Mouse (Mus musculus): ENCODE results near the gene Arhgef2. TPM values are rescaled to one million over a fixed set of nuclear protein-coding genes. Genes with fewer than 3 reads are reported as not detected.

Gene Arhgef2
- polyA plus RNA-seq (2012; rRNA removed), result 119 TPM in 2 replicates

DNA sequence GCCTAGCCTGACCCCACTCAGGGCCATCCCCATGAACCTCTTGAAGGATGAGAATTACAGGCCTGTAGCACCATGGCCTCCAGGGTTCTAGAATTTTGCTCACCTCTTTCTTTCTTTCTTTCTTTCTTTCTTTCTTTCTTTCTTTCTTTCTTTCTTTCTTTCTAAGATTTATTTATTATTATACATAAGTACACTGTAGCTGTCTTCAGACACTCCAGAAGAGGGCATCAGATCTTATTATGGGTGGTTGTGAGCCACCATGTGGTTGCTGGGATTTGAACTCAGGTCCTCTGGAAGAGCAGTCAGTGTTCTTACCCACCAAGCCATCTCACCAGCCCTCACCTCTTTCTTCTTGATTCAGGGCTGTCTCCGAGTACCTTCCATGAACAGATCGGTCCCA lies at the start of gene Arhgef2:
Gene Arhgef2 (plus strand): TSS at position 301 of the 400 bp plus-strand sequence.

DNA sequence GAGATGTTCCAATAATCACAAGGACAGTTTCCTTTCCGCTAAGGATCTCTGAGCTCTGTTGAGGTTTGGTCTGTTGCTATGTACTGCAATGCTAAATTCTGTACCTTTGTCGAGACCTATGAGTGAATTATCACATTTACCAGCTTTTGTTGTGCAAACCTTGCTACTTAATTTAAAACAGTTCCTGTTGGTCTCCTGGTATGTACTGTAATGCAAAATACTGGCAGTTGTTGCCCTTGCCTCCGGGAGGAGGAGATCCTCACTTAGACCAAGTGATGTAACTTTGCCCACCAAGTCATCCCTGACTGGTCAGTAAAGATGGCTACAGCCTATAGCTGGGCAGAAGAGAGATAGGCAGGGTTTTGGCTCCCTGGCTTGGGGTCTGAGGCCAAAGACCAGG lies 30.2 kb upstream of the Arhgef2 start, which contains the start of gene Ssr2:
Gene Ssr2 (plus strand): TSS at position 337 of the 400 bp plus-strand sequence.

DNA sequence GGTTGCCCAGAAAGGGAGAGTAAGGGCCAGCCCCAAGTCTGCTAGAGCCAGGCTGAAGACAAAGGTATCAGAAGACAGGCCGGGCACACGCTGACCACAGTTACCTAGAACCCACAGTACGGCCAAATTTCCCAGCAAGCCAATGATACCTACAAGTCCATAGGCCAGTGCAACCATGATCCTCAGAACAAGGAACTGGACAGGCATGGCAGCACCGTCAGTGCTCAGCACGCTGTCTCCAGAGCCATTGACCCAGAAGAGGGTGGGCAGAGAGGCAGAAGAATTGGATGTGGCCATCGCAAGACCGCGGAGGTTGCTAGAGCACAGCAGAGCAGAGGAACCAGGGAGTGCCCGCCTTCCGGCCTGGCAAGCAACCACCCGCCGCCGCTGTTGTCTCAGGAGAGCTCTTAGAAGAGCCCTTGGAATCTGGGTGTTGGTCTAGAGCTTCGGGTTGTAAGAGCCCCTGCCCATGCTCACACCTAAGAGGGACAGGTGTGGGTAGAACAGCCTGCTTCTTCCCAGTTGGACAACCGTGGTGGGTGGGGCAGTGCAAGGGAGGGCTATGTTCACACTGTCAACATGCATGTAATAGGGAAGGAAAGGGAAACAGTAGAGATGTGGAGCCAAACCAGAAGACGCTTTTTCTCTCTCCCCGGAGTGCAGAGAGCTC lies 47.2 kb downstream of the Arhgef2 start, which contains the start of gene Rxfp4:
Gene Rxfp4 (minus strand): TSS at position 297 of the 670 bp plus-strand sequence.

DNA sequence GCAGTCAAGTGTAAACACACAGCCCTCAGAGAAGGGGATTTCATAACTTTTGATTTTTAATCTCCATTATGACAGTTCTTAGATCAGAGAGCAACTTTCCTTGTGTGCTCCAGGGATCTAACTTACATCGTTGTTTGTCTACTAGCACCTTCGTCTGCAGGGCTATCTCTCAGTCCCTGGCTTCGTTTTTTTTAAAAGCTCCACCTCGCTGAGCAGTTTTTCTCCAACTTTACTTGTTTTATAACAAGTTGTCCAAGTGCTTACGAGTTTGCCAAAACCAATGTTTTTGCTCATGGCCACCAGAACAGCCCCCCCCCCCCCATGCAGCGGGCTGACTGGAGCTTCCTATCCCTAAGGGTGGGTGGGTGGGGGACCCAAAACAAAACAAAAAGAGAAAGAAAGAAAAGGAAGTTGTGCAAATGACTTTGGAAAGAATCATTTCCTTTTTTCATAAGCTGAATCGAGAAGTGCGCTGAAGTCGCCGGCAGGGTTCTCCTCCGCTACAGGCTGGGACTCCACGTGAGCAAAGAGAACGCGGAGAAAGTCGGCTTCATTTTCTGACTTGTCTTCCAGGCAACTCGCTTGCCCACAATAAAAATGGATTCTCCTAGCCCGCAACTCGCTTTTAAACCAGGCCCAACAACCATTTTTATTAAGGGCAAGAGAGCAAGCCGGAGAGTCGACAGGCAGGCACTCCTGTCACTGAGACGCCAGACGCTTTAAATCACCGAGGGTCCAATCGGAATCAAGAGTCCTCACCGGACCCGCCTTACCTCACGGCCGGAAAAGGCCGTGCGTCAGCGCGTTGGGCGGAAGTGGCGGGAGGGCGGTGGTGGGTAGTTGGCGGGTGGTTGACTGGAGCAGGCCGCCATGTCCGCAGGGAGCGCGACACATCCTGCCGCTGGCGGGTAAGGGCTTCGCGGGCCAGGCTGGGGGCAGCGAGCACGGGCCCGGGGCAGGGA lies 79.5 kb downstream of the Arhgef2 start, which contains the start of gene Khdc4:
Gene Khdc4 (plus strand): TSS at position 824 of the 962 bp plus-strand sequence.

Other genes with a start within 250 kb of the Arhgef2 start
- gene Paqr6, start 241.4 kb upstream of the Arhgef2 start, polyA plus RNA-seq (2012; rRNA removed), result 1.6 and 4.0 TPM in 2 replicates
- 0.17 and 0.18 TPM in 2 replicates for gene Bglap3, start 233.2 kb upstream of the Arhgef2 start, polyA plus RNA-seq (2012; rRNA removed)
- gene Bglap2, start 227.3 kb upstream of the Arhgef2 start, polyA plus RNA-seq (2012; rRNA removed), result 0.81 TPM in 1 of 2 replicates, not detected in the other
- 0.55 and 1.6 TPM in 2 replicates for gene Bglap, start 221.5 kb upstream of the Arhgef2 start, polyA plus RNA-seq (2012; rRNA removed)
- gene Pmf1, start 195.6 kb upstream of the Arhgef2 start, polyA plus RNA-seq (2012; rRNA removed), result 56.6 and 58.5 TPM in 2 replicates
- gene Slc25a44, start 180.8 kb upstream of the Arhgef2 start, polyA plus RNA-seq (2012; rRNA removed), result 32.4 and 34.5 TPM in 2 replicates
- 41.8 and 44.4 TPM in 2 replicates for gene Sema4a, start 144.8 kb upstream of the Arhgef2 start, polyA plus RNA-seq (2012; rRNA removed)
- gene Lmna, start 96.0 kb upstream of the Arhgef2 start, polyA plus RNA-seq (2012; rRNA removed), result 27.8 and 62.3 TPM in 2 replicates
- 81.4 and 92.2 TPM in 2 replicates for gene Mex3a, start 73.6 kb upstream of the Arhgef2 start, polyA plus RNA-seq (2012; rRNA removed)
- gene Rab25, start 57.7 kb upstream of the Arhgef2 start, polyA plus RNA-seq (2012; rRNA removed), result 0.61 and 4.2 TPM in 2 replicates
- gene Lamtor2, start 52.9 kb upstream of the Arhgef2 start, polyA plus RNA-seq (2012; rRNA removed), result 141 and 144 TPM in 2 replicates
- 102 and 104 TPM in 2 replicates for gene Ubqln4, start 52.2 kb upstream of the Arhgef2 start, polyA plus RNA-seq (2012; rRNA removed)
- gene Ssr2, start 30.1 kb upstream of the Arhgef2 start, polyA plus RNA-seq (2012; rRNA removed), result 182 and 228 TPM in 2 replicates
- not detected in 2 replicates for gene Rxfp4, start 47.2 kb downstream of the Arhgef2 start, polyA plus RNA-seq (2012; rRNA removed)
- 140 and 145 TPM in 2 replicates for gene Khdc4, start 79.8 kb downstream of the Arhgef2 start, polyA plus RNA-seq (2012; rRNA removed)
- gene Rit1, start 110.9 kb downstream of the Arhgef2 start, polyA plus RNA-seq (2012; rRNA removed), result 49.9 and 50.2 TPM in 2 replicates
- gene Syt11, start 169.2 kb downstream of the Arhgef2 start, polyA plus RNA-seq (2012; rRNA removed), result 137 and 174 TPM in 2 replicates
- 32.4 and 34.1 TPM in 2 replicates for gene Gon4l, start 229.3 kb downstream of the Arhgef2 start, polyA plus RNA-seq (2012; rRNA removed)